Mouse (Mus musculus) bone marrow, adult 2 months (tissue): ENCODE data around the gene Gm28729.

Source experiments
- CTCF ChIP-seq: fragments of 200-500 bp; IDR thresholded peaks from 2 replicates; pipeline ENCODE4 v1.5.1; 2011; ENCODE audit warnings: low read length, control low read depth; ENCODE audit not compliant: control insufficient read depth, insufficient read depth
- POLR2A ChIP-seq: fragments of 200-500 bp; IDR thresholded peaks from 2 replicates; pipeline ENCODE4 v1.6.1; 2011; ENCODE audit warnings: low read depth, mild to moderate bottlenecking, control low read depth, low read length, borderline replicate concordance; ENCODE audit not compliant: control insufficient read depth

DNA sequence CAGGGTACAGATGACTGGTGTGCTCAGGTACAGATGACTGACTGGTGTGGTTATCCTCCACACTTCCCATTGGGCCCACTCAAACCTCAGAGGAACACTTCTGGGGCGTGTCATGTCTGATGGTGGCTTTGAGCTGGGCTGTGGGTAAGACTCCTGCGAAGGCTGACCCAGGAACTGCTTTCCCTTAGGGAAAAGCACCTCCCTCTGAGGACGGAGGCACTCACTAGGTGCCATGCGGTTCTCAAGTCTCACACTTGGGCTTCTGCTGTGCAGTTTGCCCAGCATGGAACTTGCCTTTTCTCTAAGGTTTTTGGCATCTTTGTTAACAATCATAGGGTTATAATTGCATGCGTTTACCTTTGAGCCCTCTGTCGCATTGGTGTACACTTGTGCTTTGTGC is 10.4 kb upstream of the Gm28729 start:
- TF ChIP-seq CTCF, result no peak
- TF ChIP-seq POLR2A, result no peak
